Mouse (Mus musculus): ENCODE results near the gene Zkscan8. TPM values are rescaled to one million over a fixed set of nuclear protein-coding genes. Genes with fewer than 3 reads are reported as not detected.
A peak's percentile ranks its signal among the peaks of the same experiment; 100 is the strongest.
"Not testable (repeated sequence)": the region's sequence is repeated elsewhere in the genome, so short reads cannot be mapped to it uniquely, and the experiment has no call there.

Zkscan8 gene
- polyA plus RNA-seq (2015; fragmentation: Nextera tagmentation; extraction: Ambion mirVana), result 7.0 and 8.2 TPM in 2 replicates

GRCm38 (mm10) chr13:21530781-21531201, at the start of gene Zkscan8:
Gene Zkscan8 (minus strand): TSS chr13:21531120.
- ATAC-seq (ENCODE audit: low FRiP score, low read depth), result peak; percentile 99
- Histone ChIP-seq H3K27me3 (no peaks in the 10 kb centered on the region), H3K4me3 (peak within 1 kb of the TSS; percentile 77), H3K27ac (peak within 1 kb of the TSS; percentile 95), H3K4me2 (replicated peaks) (peak within 1 kb of the TSS; percentile 68), H3K9me3 (no peaks in the 10 kb centered on the region), H3K36me3 (peaks cover 13% of the 10 kb centered on the region), H3K9ac (peak within 1 kb of the TSS; percentile 98), H3K4me1 (peaks cover 7% of the 10 kb centered on the region; the same call in 1 of the 2 replicates)
- WGBS, result under 1% methylated on average over 39 of the region's 39 CpGs

- 55% methylated on average over 1 of the region's 1 CpGs for WGBS
Observed at GRCm38 (mm10) chr13:21559793-21560192, 28.9 kb upstream of the Zkscan8 start, which contains the start of gene Olfr1535. Gene Olfr1535 (minus strand): TSS chr13:21559893.

GRCm38 (mm10) chr13:21550416-21551110, 19.6 kb upstream of the Zkscan8 start:
- Histone ChIP-seq H3K4me3 (no peak overlapping the region), H3K4me1 (no peaks in the 10 kb centered on the region), H3K36me3 (no peaks in the 10 kb centered on the region), H3K4me2 (replicated peaks) (no peak overlapping the region), H3K9ac (no peak overlapping the region), H3K27ac (no peak overlapping the region), H3K9me3 (no peaks in the 10 kb centered on the region), H3K27me3 (no peaks in the 10 kb centered on the region)
- ATAC-seq (ENCODE audit: low FRiP score, low read depth), result no peak
- 59% methylated on average over 3 of the region's 3 CpGs for WGBS

More at GRCm38 (mm10) chr13:21559793-21560192, 28.9 kb upstream of the Zkscan8 start, which contains the start of gene Olfr1535:
- Histone ChIP-seq H3K4me2 (replicated peaks) (no peak within 1 kb of the TSS), H3K4me3 (no peak within 1 kb of the TSS), H3K27me3 (no peaks in the 10 kb centered on the region), H3K27ac (no peak within 1 kb of the TSS), H3K9me3 (no peaks in the 10 kb centered on the region), H3K36me3 (no peaks in the 10 kb centered on the region), H3K9ac (no peak within 1 kb of the TSS), H3K4me1 (no peaks in the 10 kb centered on the region)
- no peak for ATAC-seq (ENCODE audit: low FRiP score, low read depth)

- H3K27me3 ChIP-seq, result no peaks in the 10 kb centered on the region
- no peaks in the 10 kb centered on the region for H3K36me3 ChIP-seq
- 89% methylated on average over 3 of the region's 3 CpGs for WGBS
- no peaks in the 10 kb centered on the region for H3K4me1 ChIP-seq
- no peak for ATAC-seq (ENCODE audit: low FRiP score, low read depth)
- H3K9ac ChIP-seq, result no peak overlapping the region
- no peak overlapping the region for H3K4me3 ChIP-seq
- no peak overlapping the region for H3K27ac ChIP-seq
- H3K4me2 ChIP-seq (replicated peaks), result no peak overlapping the region
- no peaks in the 10 kb centered on the region for H3K9me3 ChIP-seq
Observed at GRCm38 (mm10) chr13:21549487-21549886, 18.6 kb upstream of the Zkscan8 start.

GRCm38 (mm10) chr13:21542708-21543107, 11.8 kb upstream of the Zkscan8 start, which contains the start of gene Olfr1366:
Gene Olfr1366 (minus strand): TSS chr13:21542808.
- Histone ChIP-seq H3K9ac (no peak within 1 kb of the TSS), H3K4me3 (no peak within 1 kb of the TSS), H3K27me3 (no peaks in the 10 kb centered on the region), H3K4me1 (no peaks in the 10 kb centered on the region), H3K4me2 (replicated peaks) (no peak within 1 kb of the TSS), H3K36me3 (no peaks in the 10 kb centered on the region), H3K27ac (no peak within 1 kb of the TSS), H3K9me3 (no peaks in the 10 kb centered on the region)
- ATAC-seq (ENCODE audit: low FRiP score, low read depth), result no peak
- 62% methylated on average over 1 of the region's 1 CpGs for WGBS

GRCm38 (mm10) chr13:21530136-21530535, 784 bp downstream of the Zkscan8 start:
- Histone ChIP-seq H3K4me2 (replicated peaks) (peak overlapping the region; percentile 67), H3K36me3 (peaks cover 19% of the 10 kb centered on the region), H3K27me3 (no peaks in the 10 kb centered on the region), H3K4me1 (peaks cover 7% of the 10 kb centered on the region; the same call in 1 of the 2 replicates), H3K27ac (no peak overlapping the region), H3K4me3 (peak overlapping the region; percentile 77), H3K9me3 (no peaks in the 10 kb centered on the region), H3K9ac (peak overlapping the region; percentile 39; the same call in 1 of the 2 replicates)
- ATAC-seq (ENCODE audit: low FRiP score, low read depth), result no peak
- 50% methylated on average over 7 of the region's 7 CpGs for WGBS

GRCm38 (mm10) chr13:21506221-21506649, 24.7 kb downstream of the Zkscan8 start:
- H3K4me1 ChIP-seq, result no peaks in the 10 kb centered on the region

GRCm38 (mm10) chr13:21502296-21502695, 28.6 kb downstream of the Zkscan8 start:
- ATAC-seq (ENCODE audit: low FRiP score, low read depth), result no peak
- WGBS, result 82% methylated on average over 5 of the region's 5 CpGs
- H3K9me3 ChIP-seq, result no peaks in the 10 kb centered on the region
- no peak overlapping the region for H3K4me3 ChIP-seq
- no peak overlapping the region for H3K9ac ChIP-seq
- H3K27ac ChIP-seq, result no peak overlapping the region
- no peaks in the 10 kb centered on the region for H3K36me3 ChIP-seq
- no peak overlapping the region for H3K4me2 ChIP-seq (replicated peaks)
- H3K27me3 ChIP-seq, result no peaks in the 10 kb centered on the region
- H3K4me1 ChIP-seq, result no peaks in the 10 kb centered on the region

More at GRCm38 (mm10) chr13:21506221-21506649, 24.7 kb downstream of the Zkscan8 start:
- 1% methylated on average over 21 of the region's 21 CpGs for WGBS
- Histone ChIP-seq H3K27me3 (no peaks in the 10 kb centered on the region), H3K36me3 (no peaks in the 10 kb centered on the region), H3K27ac (peak overlapping the region; percentile 89), H3K4me3 (peak overlapping the region; percentile 63), H3K9me3 (no peaks in the 10 kb centered on the region), H3K9ac (peak overlapping the region; percentile 65), H3K4me2 (replicated peaks) (peak overlapping the region; percentile 61)
- peak; percentile 100 for ATAC-seq (ENCODE audit: low FRiP score, low read depth)

- not testable (repeated sequence) for H3K4me3 ChIP-seq; H3K36me3 ChIP-seq; ATAC-seq (ENCODE audit: low FRiP score, low read depth); H3K4me1 ChIP-seq; H3K27ac ChIP-seq; H3K9me3 ChIP-seq; H3K9ac ChIP-seq; H3K4me2 ChIP-seq (replicated peaks); H3K27me3 ChIP-seq
- 91% methylated on average over 17 of the region's 17 CpGs for WGBS
Observed at GRCm38 (mm10) chr13:21501182-21501581, 29.7 kb downstream of the Zkscan8 start, which contains the start of gene Gm11273. Gene Gm11273 (minus strand): TSS chr13:21501418.

- Histone ChIP-seq H3K27me3 (no peaks in the 10 kb centered on the region), H3K36me3 (no peaks in the 10 kb centered on the region), H3K27ac (no peak within 1 kb of the TSS), H3K4me1 (no peaks in the 10 kb centered on the region), H3K9me3 (no peaks in the 10 kb centered on the region), H3K4me2 (replicated peaks) (no peak within 1 kb of the TSS), H3K4me3 (no peak within 1 kb of the TSS), H3K9ac (no peak within 1 kb of the TSS)
- ATAC-seq (ENCODE audit: low FRiP score, low read depth), result no peak
- 92% methylated on average over 21 of the region's 21 CpGs for WGBS
Observed at GRCm38 (mm10) chr13:21495080-21495479, 35.8 kb downstream of the Zkscan8 start, which contains the start of gene AK157302. Gene AK157302 (plus strand): TSS chr13:21495223.

- no peak overlapping the region for H3K4me3 ChIP-seq
- no peaks in the 10 kb centered on the region for H3K36me3 ChIP-seq
- H3K27ac ChIP-seq, result no peak overlapping the region
- no peak for ATAC-seq (ENCODE audit: low FRiP score, low read depth)
- no peaks in the 10 kb centered on the region for H3K9me3 ChIP-seq
- no peak overlapping the region for H3K9ac ChIP-seq
- H3K4me2 ChIP-seq (replicated peaks), result no peak overlapping the region
- 91% methylated on average over 5 of the region's 5 CpGs for WGBS
- no peaks in the 10 kb centered on the region for H3K4me1 ChIP-seq
- no peaks in the 10 kb centered on the region for H3K27me3 ChIP-seq
Observed at GRCm38 (mm10) chr13:21492847-21493246, 38.1 kb downstream of the Zkscan8 start.

- Histone ChIP-seq H3K4me3 (no peak overlapping the region), H3K9ac (no peak overlapping the region), H3K27ac (no peak overlapping the region), H3K27me3 (no peaks in the 10 kb centered on the region), H3K4me2 (replicated peaks) (no peak overlapping the region), H3K9me3 (peaks cover 4% of the 10 kb centered on the region; the same call in 1 of the 2 replicates), H3K36me3 (peaks cover 15% of the 10 kb centered on the region), H3K4me1 (no peaks in the 10 kb centered on the region)
- WGBS, result 89% methylated on average over 1 of the region's 1 CpGs
- ATAC-seq (ENCODE audit: low FRiP score, low read depth), result no peak
Observed at GRCm38 (mm10) chr13:21486881-21487280, 44.0 kb downstream of the Zkscan8 start.

All from limb, embryonic 13.5 days (tissue).